In genomic region chr8:4411126-4411525, GRCm38 (mm10) we compare ENCODE assay signal across 18 mouse cellular contexts.
DNase-seq lines count a peak whose midpoint lies in the region; ATAC-seq and TF ChIP-seq lines count a peak whose summit lies in the region.
"Had no signal": no experiment of that assay in that cellular context is flagged by ENCODE, and none has a peak within 500 bp of the region (broad histone marks: within the 10 kb centered on the region; RNA-seq: fewer than 3 reads in every experiment).

No protein-coding gene starts in this region.

- WGBS in forebrain, embryonic 11.5 days: 71% methylated on average over 3 of the region's 3 CpGs
- WGBS in forebrain, embryonic 12.5 days: 67% methylated on average over 3 of the region's 3 CpGs
- WGBS in hindbrain, postnatal 0 days: 39% methylated on average over 3 of the region's 3 CpGs
- 52% methylated on average over 3 of the region's 3 CpGs for WGBS in hindbrain, embryonic 12.5 days
- 66% methylated on average over 3 of the region's 3 CpGs for WGBS in midbrain, embryonic 14.5 days
- 71% methylated on average over 3 of the region's 3 CpGs for WGBS in midbrain, embryonic 13.5 days
- WGBS in forebrain, postnatal 0 days: 18% methylated on average over 3 of the region's 3 CpGs

- H3K27ac ChIP-seq in forebrain, embryonic 11.5 days (ENCODE audit: low read depth, low read length): no peak overlapping the region
- no peak overlapping the region for H3K27ac ChIP-seq in forebrain, embryonic 12.5 days
- no peak overlapping the region for H3K27ac ChIP-seq in hindbrain, postnatal 0 days
- H3K27ac ChIP-seq in hindbrain, embryonic 12.5 days: no peak overlapping the region
- H3K27ac ChIP-seq in midbrain, embryonic 14.5 days (replicated peaks; ENCODE audit: low read depth, low read length): no peak overlapping the region
- H3K27ac ChIP-seq in midbrain, embryonic 13.5 days: no peak overlapping the region
- H3K27ac ChIP-seq in forebrain, postnatal 0 days (ENCODE audit: low read depth, low read length): no peak overlapping the region
- H3K27ac ChIP-seq: heart, embryonic 13.5 days; left cerebral cortex, adult 2 months; liver, embryonic 13.5 days; macrophage had no signal

- no peak overlapping the region for H3K4me2 ChIP-seq in forebrain, embryonic 11.5 days (ENCODE audit: low read depth, low read length, severe bottlenecking)
- H3K4me2 ChIP-seq in forebrain, embryonic 12.5 days: no peak overlapping the region
- no peak overlapping the region for H3K4me2 ChIP-seq in hindbrain, postnatal 0 days (ENCODE audit: low read depth, low read length)
- no peak overlapping the region for H3K4me2 ChIP-seq in hindbrain, embryonic 12.5 days (replicated peaks)
- H3K4me2 ChIP-seq in midbrain, embryonic 14.5 days (ENCODE audit: low read length): no peak overlapping the region
- no peak overlapping the region for H3K4me2 ChIP-seq in midbrain, embryonic 13.5 days (replicated peaks)
- no peak overlapping the region for H3K4me2 ChIP-seq in forebrain, postnatal 0 days (ENCODE audit: low read depth)
- H3K4me2 ChIP-seq: heart, embryonic 13.5 days; liver, embryonic 13.5 days had no signal

- no peak for ATAC-seq in forebrain, embryonic 11.5 days (replicated peaks; ENCODE audit: low FRiP score)
- no peak for ATAC-seq in forebrain, embryonic 12.5 days (ENCODE audit: low FRiP score)
- ATAC-seq in hindbrain, postnatal 0 days: peak; percentile 44; the same call in 1 of the 2 replicates
- no peak for ATAC-seq in hindbrain, embryonic 12.5 days (ENCODE audit: low FRiP score)
- ATAC-seq in midbrain, embryonic 14.5 days (ENCODE audit: low FRiP score, low TSS enrichment): no peak
- no peak for ATAC-seq in midbrain, embryonic 13.5 days
- peak; percentile 47 for ATAC-seq in forebrain, postnatal 0 days
- no peak for ATAC-seq in megakaryocyte-erythroid progenitor cell, adult 5-6 weeks (replicated peaks; ENCODE audit: low FRiP score, low TSS enrichment, poor library complexity, severe bottlenecking)

- peak; percentile 33 for DNase-seq in forebrain, embryonic 11.5 days (ENCODE audit: low spot score)
- DNase-seq in hindbrain, postnatal 0 days (ENCODE audit: low spot score): peak; percentile 30
- DNase-seq in midbrain, embryonic 14.5 days: peak; percentile 14
- peak; percentile 6 for DNase-seq in forebrain, postnatal 0 days
- DNase-seq: cerebellum, adult 9-10 months; embryo, embryonic 11 days; gastrocnemius, postnatal 14 days; kidney, adult 11 months; kidney, postnatal 14 days; liver, embryonic 13.5 days; thymus, adult 18-20 months had no signal

- H3K4me1 ChIP-seq in forebrain, embryonic 11.5 days (replicated peaks; ENCODE audit: control insufficient read depth, insufficient read depth, low read length): no peaks in the 10 kb centered on the region; the same call in 1 of the 2 replicates
- peaks cover 8% of the 10 kb centered on the region for H3K4me1 ChIP-seq in forebrain, embryonic 12.5 days
- H3K4me1 ChIP-seq in hindbrain, postnatal 0 days (ENCODE audit: insufficient read depth, low read length): no peaks in the 10 kb centered on the region
- H3K4me1 ChIP-seq in hindbrain, embryonic 12.5 days: no peaks in the 10 kb centered on the region
- H3K4me1 ChIP-seq in midbrain, embryonic 14.5 days (ENCODE audit: control insufficient read depth, insufficient read depth, low read length): no peaks in the 10 kb centered on the region
- H3K4me1 ChIP-seq in midbrain, embryonic 13.5 days (replicated peaks): peaks cover 3% of the 10 kb centered on the region; the same call in 1 of the 2 replicates
- no peaks in the 10 kb centered on the region for H3K4me1 ChIP-seq in forebrain, postnatal 0 days (ENCODE audit: insufficient read depth)
- H3K4me1 ChIP-seq: liver, embryonic 13.5 days had no signal

- no peak for TF ChIP-seq CTCF in hindbrain, postnatal 0 days (IDR thresholded peaks at IDR 0.05; ENCODE audit: low read depth)
- no peak for TF ChIP-seq CTCF in forebrain, postnatal 0 days (IDR thresholded peaks at IDR 0.05; ENCODE audit: low read depth)

- H3K36me3 ChIP-seq in forebrain, embryonic 11.5 days (ENCODE audit: control insufficient read depth, insufficient read depth, low read length): no peaks in the 10 kb centered on the region
- H3K36me3 ChIP-seq in forebrain, embryonic 12.5 days (replicated peaks): no peaks in the 10 kb centered on the region
- no peaks in the 10 kb centered on the region for H3K36me3 ChIP-seq in hindbrain, postnatal 0 days (ENCODE audit: insufficient read depth, low read length)
- H3K36me3 ChIP-seq in hindbrain, embryonic 12.5 days: no peaks in the 10 kb centered on the region
- no peaks in the 10 kb centered on the region for H3K36me3 ChIP-seq in midbrain, embryonic 14.5 days (ENCODE audit: control insufficient read depth, insufficient read depth, low read length)
- no peaks in the 10 kb centered on the region for H3K36me3 ChIP-seq in midbrain, embryonic 13.5 days
- H3K36me3 ChIP-seq in forebrain, postnatal 0 days (ENCODE audit: insufficient read depth): no peaks in the 10 kb centered on the region
- H3K36me3 ChIP-seq: heart, embryonic 13.5 days; liver, embryonic 13.5 days had no signal

- no peak overlapping the region for H3K9ac ChIP-seq in forebrain, embryonic 11.5 days (ENCODE audit: low read length)
- H3K9ac ChIP-seq in forebrain, embryonic 12.5 days: no peak overlapping the region
- H3K9ac ChIP-seq in hindbrain, postnatal 0 days (replicated peaks; ENCODE audit: low read length): no peak overlapping the region
- H3K9ac ChIP-seq in hindbrain, embryonic 12.5 days: no peak overlapping the region
- H3K9ac ChIP-seq in midbrain, embryonic 14.5 days (replicated peaks; ENCODE audit: low read length): no peak overlapping the region
- no peak overlapping the region for H3K9ac ChIP-seq in midbrain, embryonic 13.5 days (replicated peaks)
- H3K9ac ChIP-seq in forebrain, postnatal 0 days: no peak overlapping the region
- H3K9ac ChIP-seq: heart, embryonic 13.5 days; liver, embryonic 13.5 days had no signal

- H3K27me3 ChIP-seq in forebrain, embryonic 11.5 days (ENCODE audit: control insufficient read depth, insufficient read depth, low read length): no peaks in the 10 kb centered on the region
- H3K27me3 ChIP-seq in forebrain, embryonic 12.5 days: no peaks in the 10 kb centered on the region
- no peaks in the 10 kb centered on the region for H3K27me3 ChIP-seq in hindbrain, postnatal 0 days (ENCODE audit: insufficient read depth, low read length)
- no peaks in the 10 kb centered on the region for H3K27me3 ChIP-seq in hindbrain, embryonic 12.5 days
- no peaks in the 10 kb centered on the region for H3K27me3 ChIP-seq in midbrain, embryonic 14.5 days (ENCODE audit: control insufficient read depth, insufficient read depth, low read length)
- no peaks in the 10 kb centered on the region for H3K27me3 ChIP-seq in midbrain, embryonic 13.5 days
- H3K27me3 ChIP-seq in forebrain, postnatal 0 days (ENCODE audit: insufficient read depth, low read length): no peaks in the 10 kb centered on the region
- H3K27me3 ChIP-seq: heart, embryonic 13.5 days; liver, embryonic 13.5 days had no signal

- H3K9me3 ChIP-seq in forebrain, embryonic 11.5 days (ENCODE audit: control insufficient read depth, low read length): no peaks in the 10 kb centered on the region
- H3K9me3 ChIP-seq in forebrain, embryonic 12.5 days: no peaks in the 10 kb centered on the region
- H3K9me3 ChIP-seq in hindbrain, postnatal 0 days (ENCODE audit: low read length): no peaks in the 10 kb centered on the region
- no peaks in the 10 kb centered on the region for H3K9me3 ChIP-seq in hindbrain, embryonic 12.5 days (replicated peaks)
- H3K9me3 ChIP-seq in midbrain, embryonic 14.5 days (ENCODE audit: control insufficient read depth, low read length): no peaks in the 10 kb centered on the region
- H3K9me3 ChIP-seq in midbrain, embryonic 13.5 days: no peaks in the 10 kb centered on the region
- no peaks in the 10 kb centered on the region for H3K9me3 ChIP-seq in forebrain, postnatal 0 days (ENCODE audit: low read length)
- H3K9me3 ChIP-seq: heart, embryonic 13.5 days; liver, embryonic 13.5 days had no signal

- no peak overlapping the region for H3K4me3 ChIP-seq in forebrain, embryonic 11.5 days (ENCODE audit: low read depth, low read length)
- no peak overlapping the region for H3K4me3 ChIP-seq in forebrain, embryonic 12.5 days (replicated peaks)
- no peak overlapping the region for H3K4me3 ChIP-seq in hindbrain, postnatal 0 days (ENCODE audit: low read length)
- no peak overlapping the region for H3K4me3 ChIP-seq in hindbrain, embryonic 12.5 days
- no peak overlapping the region for H3K4me3 ChIP-seq in midbrain, embryonic 14.5 days (replicated peaks; ENCODE audit: low read depth, low read length)
- H3K4me3 ChIP-seq in midbrain, embryonic 13.5 days (replicated peaks): no peak overlapping the region
- H3K4me3 ChIP-seq in forebrain, postnatal 0 days (ENCODE audit: low read depth, low read length): no peak overlapping the region
- H3K4me3 ChIP-seq: heart, embryonic 13.5 days; left cerebral cortex, adult 2 months; liver, embryonic 13.5 days had no signal

Comparison
In these comparisons a context has a peak if more than half of its experiments do, and no peak if none do; other contexts are left out.
1. ATAC-seq: peak in hindbrain, postnatal 0 days (single experiment) and forebrain, postnatal 0 days (single experiment); none in forebrain, embryonic 11.5 days (single experiment), forebrain, embryonic 12.5 days (single experiment), hindbrain, embryonic 12.5 days (single experiment), midbrain, embryonic 14.5 days (single experiment), midbrain, embryonic 13.5 days (single experiment) and megakaryocyte-erythroid progenitor cell, adult 5-6 weeks (single experiment).
2. Peak in every context shown above with its lines, with median percentiles within 50 percentile points of each other: DNase-seq.